Mouse (Mus musculus): ENCODE results near the gene Ppat.
"Not testable (repeated sequence)": the region's sequence is repeated elsewhere in the genome, so short reads cannot be mapped to it uniquely, and the experiment has no call there.

The Ppat gene

DNA sequence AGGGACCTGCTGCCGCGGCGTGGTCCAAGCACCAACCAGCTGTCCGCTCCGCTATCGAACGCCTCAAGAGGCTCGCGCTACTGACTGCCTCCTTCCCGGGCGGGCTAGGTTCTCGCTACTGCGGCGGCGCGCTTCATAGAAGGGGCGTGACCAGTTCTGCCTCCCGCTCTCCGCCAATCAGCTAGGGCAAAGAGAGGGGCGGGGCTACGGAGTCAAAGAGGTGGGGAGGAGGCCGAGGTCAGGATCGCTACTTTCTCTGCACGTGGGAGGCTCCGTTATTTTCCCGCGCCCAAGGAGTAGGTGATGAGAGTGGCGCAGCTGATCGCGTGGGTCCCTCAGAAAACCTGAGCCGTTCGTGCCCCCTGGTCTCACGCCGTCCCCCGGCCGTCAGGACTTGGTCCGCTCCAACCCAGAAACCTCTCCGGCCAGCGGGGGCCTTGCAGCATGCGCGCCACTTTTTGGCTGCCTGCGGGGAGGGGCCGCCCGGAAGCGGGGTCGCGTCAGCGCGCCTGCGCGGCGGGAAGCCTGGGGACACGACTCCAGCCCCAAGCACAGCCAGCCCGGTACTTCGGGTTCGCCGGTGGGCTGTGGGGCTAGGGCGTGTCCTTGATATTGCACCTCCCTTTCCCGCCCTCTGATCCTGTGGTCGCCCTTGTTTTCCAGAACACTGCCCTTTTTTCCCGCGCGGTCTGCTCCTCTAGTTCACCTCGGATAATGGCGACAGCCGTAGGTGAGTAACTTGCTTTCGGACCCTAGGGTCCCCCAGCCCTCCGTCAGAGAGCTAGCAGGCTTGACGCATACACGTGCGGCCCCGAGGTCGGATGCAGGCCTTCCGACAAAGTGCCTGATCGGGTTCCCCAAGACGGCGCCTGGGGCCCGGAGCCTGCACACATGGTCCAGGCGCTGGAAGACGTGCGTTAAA lies at the start of gene Ppat, which contains the start of gene Paics:
TSS of gene Ppat (minus strand) at position 473 of the 922 bp plus-strand sequence.
TSS of gene Paics (plus strand) at position 202 of the 922 bp plus-strand sequence.
- DNase-seq: peak; percentile 99

DNA sequence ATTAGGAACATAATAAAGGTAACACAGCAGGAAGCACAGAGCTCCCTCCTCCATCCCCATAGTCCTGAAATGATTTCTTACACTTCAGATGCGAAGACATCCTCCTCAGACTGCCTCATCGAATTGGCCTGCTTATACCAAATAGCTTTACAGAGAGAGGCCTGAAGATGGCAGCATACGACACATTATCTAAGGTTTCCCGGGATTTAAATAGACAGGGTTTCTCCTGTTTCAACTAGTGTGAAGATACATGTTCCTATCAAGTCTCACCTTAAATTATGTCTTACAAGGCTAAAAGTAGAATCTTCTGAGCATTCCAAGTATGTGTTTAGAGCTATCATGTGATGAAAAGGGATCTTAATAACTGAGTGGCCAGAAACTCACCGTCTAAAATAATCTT lies 47.0 kb upstream of the Ppat start:
- no peak for DNase-seq

DNA sequence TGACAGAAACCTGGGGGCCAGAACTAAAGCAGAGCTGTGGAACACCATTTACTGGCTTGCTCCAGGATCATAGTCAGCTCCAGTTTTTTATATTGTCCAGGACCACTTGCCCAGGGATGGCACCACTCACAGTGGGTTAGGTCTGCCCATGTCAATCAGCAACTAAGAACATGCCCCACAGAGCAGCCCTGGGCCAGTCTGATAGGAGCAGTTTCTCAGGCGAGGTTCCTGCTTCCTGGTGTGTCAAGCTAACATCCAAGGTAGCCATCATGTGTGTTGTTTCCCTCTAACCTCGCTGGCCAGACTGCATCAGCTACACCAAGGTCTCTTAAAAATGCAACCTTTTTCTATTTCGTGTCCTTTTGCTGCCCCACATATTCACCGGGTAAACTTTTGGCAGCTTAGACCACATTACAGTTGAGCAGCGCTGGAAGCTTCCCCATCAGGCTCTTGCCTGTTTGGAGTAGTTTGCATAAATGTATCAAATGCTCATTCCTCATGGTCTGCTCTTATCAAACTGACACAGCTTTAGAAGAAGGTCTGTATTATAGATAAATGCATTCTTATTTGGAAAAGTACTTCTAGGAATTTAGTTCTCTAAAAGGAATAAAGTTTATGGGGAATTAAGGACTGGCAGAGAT lies 41.9 kb upstream of the Ppat start:
- DNase-seq: no peak

DNA sequence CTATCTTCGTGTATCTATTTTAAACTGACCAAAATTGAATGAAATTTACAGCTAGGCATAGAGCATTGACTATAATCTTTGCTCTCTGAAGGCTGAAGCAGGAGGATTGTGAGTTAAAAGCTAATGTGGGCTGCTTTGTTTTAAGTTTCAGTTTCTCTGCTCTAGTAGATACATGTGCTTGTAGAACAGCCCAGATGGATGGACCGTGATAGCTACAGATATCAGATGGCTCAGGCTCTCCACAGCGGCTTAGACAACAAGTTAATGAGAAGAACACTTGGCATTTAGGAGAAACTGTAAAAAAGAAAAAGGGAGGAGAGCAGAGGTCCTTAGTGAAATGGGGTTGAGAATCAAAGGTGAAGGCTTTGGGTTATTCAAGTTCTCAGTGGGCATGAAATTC lies 39.4 kb upstream of the Ppat start:
- no peak for DNase-seq

DNA sequence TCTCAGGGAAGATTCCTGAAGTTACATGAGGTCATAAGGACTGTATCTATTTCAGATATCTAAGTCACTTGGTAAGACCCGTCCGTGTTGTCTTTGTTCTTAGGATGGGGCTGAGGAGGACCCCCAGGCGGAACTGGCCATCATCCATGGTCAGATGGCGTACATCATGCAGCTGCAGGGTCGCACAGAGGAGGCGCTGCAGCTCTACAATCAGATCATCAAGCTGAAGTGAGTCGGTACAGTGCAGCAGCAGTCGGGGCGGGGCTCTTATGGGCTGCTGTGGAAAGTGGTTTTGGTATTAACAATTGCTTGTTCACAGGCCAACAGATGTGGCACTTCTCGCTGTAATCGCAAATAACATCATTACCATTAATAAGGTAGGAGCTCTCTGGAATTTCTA lies 32.6 kb upstream of the Ppat start:
- no peak for DNase-seq

DNA sequence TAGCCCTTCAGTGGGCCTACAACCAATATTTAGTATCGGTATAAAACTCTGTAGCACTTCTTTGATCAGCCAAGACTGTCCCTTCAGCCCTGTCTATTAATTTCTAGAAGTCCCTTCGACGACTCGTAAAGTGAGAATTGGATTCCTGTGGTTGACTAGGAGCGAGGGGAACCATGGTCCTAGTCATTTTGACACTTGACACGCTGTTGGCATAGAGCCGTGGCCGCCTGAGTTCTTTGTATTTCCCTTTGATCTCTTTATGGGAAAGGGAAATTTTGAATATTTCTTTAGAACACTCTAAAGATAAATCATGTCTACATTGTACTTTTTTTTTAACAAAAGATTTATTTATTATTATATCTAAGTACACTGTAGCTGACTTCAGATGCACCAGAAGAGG lies 24.4 kb upstream of the Ppat start:
- no peak for DNase-seq

DNA sequence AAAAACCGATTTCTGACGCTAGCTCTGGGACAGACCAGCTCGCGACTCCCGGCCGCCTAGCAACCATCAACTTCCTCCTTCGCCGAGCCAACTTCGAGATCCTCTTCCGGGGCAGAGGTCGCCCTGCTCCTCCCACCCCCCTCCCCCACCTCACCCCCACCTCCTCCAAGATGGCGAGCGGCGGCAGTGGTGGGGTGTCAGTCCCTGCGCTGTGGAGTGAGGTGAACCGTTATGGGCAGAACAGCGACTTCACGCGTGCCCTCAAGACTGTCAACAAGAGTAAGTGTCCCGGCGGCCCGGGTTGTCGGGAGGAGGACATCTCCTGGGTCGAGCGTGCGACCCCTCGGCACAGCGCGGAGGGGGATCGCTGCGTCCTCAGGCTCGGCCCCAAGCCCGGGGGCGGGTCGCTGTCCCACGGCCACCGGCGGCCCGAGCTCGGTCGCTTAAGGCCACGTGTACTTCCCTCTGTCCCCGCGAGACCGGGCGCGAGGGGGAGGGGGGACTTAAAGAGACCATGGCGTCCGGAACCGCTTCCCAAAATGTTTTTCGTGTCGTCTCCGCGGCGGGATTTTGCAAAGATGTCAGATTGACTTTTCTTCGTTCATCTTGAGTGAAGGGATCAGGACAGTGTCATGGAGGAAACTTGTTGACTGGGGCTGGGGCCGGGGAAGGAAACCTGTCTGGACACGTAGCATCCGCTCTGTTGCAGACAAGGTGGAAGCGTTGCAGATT lies 23.3 kb upstream of the Ppat start, which contains the start of gene Srp72:
TSS of gene Srp72 (plus strand) at position 130 of the 732 bp plus-strand sequence.
- peak; percentile 87 for DNase-seq

DNA sequence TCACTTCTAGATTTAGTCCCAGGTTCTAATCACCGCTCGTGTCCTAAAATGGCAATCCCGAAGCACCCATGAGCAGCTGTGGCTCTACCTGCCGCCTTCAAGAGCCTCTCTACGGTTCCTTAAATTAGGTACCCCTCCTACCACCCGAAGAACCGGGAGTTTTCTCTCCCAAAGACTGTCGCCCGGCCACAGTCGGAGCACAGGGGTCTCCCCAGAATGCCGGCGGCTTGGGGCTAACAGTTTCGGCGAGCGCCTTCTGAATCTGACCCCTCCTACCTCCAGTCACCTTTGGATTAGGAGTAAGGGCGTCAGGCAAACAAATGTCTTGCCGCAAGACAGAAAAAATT lies 22.8 kb upstream of the Ppat start:
- no peak for DNase-seq

DNA sequence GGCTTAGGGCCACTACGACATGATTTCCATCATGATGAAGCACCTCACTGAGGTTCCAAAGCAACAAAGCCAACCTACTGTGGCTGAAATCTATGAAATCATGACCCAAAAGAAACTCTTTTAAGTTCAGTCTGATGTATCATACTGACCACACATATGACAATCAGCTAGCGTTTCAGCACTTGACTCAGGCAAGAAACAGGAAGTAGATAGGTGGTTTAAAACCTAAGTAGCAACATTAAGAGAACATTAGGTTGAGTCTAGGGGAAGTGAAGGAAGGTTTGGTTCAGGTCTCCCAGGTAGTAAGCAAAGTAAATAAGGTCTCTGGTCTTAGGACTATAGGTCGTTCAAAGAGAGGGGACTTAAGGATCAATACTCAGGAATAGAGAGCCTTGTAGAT lies 22.1 kb upstream of the Ppat start:
- no peak for DNase-seq

DNA sequence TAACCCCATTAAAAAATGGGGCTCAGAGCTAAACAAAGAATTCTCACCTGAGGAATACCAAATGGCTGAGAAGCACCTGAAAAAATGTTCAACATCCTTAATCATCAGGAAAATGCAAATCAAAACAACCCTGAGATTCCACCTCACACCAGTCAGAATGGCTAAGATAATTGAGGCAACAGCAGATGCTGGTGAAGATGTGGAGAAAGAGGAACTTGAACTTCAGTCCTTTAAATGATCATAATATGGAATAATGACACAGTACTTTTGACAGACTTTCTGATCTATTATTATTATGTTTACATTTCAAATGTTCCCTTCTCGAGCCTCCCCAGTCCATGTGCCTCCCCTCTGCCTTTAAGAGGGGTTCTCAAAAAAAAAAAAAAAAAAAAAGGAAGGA lies 19.7 kb upstream of the Ppat start:
- not testable (repeated sequence) for DNase-seq

DNA sequence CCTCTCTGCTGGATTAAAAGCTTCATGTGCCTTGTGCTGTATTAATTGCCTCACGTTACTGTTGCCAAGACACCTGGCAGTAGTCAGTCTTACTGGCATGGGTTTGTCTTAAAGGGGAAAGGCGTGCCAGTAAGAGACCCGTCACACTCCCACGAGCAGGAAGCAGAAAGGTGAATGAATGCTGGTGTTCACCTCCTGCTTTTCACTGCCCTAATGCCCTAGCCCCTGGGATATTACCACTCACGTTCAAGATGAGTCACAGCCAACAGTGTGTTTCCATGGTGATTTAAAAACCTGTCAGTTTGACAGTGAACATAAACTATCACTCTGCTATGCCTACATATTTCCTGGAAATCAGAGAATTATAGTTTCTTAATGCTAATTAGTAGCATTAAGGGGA lies 17.9 kb upstream of the Ppat start:
- DNase-seq: no peak

DNA sequence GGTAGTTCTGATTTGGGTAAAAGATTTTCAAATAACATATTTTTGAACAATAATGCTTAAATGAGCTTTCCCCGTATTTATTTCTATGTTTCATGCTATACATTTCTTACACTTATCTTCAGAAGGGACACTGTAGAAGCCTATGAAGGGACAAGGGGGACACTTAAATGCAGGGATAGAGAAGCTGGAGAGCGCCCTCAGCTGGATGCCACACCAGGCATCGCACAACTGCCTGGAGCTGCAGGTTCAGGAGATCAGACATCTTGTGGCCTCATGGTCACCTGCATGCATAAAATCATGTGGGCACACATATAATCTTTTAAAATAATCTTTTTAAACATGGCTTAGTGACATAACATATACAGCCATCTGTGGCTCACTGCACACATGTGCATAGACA lies 13.3 kb upstream of the Ppat start:
- DNase-seq: no peak

DNA sequence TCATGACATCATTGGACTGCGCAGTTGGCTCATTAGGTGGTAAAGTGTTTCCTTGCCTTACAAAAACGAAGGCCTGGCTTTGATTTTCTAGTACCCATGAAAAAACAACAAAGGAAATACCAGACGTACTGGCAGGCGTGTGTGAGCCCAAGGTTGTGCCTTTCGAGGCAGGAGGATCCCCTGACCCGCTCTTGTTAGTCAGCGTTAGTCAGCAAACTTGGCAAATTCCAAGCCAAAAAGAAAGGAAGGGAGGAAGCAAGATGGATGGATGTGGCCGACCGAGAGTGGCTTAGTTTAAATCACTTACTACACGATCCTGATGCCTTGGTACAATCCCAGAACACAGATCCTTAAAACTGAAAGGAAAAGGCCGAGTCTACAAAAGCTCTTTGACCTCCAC lies 11.2 kb upstream of the Ppat start:
- DNase-seq: no peak

DNA sequence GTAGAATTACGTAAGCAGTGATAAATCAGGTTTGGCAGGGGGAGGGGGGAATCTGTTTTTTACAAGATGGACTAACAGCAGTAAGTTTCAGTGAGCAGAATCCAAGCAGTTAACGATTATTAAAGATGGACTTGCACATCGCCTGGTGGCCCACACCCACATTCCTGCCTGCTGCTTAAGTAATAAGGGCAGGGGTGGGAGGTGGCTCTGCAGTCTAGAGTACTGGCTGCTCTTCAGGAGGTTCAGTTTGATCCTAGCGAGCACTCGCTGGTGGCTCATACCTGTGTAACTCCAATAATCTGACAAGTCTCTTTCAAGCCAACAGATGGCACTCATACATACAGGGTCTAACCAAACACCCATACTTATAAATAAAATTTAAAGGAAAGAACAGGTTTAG lies 8.2 kb upstream of the Ppat start:
- DNase-seq: no peak

DNA sequence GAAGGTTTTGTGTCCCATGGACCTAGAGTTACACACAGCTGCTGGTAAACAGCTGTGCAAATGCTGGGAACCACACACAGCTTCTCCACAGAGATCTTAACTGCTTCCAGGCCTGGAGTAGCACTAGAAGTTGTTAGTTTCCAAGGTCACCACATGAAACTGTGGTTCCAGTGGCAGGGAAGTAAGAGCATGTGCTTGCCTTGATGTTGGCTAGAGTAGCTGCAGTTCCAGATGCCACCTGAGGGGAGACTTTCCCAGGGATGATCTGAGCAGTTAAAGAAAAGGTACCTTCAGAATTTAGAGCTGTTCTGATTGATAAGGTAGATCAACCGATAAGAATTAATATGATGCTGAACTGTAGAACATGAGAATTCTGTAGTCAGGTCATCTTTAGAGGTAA lies 6.6 kb upstream of the Ppat start:
- DNase-seq: no peak

DNA sequence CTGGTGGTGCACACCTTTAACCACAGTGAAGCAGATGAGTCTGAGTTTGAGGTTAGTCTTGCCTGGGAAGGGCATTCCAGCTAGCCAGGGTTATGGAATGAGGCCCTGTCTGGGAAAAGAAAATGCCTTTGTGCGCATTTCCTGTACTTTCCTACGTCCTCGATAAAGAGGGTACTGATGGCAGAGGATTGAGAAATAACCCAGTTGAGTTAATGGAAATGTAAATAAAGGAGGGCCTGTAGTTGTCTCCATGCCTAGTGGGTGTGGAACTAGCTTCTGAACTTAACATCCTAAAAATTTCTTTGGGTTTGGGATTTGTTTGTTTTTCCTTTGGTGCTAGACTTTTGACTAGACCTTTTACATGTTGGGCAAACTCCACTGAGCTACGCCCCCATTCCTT lies 4.1 kb upstream of the Ppat start:
- DNase-seq: no peak

DNA sequence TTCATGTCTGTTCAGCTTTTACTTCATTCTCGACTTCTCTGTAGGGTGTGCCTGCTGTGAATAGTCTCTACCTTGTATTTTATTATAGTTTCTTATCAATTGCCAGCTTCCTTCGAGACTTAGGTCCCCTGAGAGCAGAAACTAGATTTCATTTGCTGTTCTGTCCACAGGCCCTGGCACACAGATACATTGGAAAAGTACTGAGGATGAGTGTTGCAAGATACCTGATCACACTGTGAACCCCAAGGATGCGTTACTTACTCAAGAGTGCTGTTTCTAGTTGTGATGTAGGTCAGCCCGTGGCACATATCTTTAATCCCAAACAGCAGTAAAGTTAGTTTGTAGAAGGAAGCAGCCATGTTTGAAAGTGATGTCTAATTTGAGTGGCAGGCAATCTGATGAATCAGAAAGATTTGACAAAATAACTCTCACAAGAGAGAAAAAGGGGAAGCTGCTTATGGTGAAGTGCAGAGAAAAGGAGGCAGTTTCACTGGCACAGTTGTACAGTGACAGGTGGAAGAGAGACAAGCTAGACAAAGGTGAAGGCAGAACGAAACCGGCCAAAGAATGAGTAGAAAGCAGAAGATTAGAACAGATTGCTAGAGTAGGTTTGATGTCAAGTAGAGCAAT lies 3.0 kb upstream of the Ppat start:
- DNase-seq: no peak

DNA sequence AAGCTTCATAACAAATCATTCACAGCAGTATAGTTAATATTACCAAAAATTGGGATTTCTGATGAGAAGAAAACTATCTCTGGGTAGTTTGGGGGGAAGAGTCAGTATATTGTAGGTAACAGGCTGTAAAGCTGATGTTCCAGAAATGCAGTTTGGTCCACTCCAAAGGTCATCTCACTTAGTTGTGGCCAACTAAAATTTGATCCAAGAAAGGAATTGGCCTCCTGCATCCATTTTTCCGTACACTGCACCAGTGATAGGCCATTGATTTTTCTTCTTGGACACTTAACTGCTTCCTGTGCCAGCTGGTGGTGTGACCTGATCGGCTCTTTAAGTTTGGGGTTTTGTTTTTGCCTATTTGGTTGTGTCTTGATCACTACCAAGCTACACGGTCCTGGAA lies 2.4 kb upstream of the Ppat start:
- no peak for DNase-seq

DNA sequence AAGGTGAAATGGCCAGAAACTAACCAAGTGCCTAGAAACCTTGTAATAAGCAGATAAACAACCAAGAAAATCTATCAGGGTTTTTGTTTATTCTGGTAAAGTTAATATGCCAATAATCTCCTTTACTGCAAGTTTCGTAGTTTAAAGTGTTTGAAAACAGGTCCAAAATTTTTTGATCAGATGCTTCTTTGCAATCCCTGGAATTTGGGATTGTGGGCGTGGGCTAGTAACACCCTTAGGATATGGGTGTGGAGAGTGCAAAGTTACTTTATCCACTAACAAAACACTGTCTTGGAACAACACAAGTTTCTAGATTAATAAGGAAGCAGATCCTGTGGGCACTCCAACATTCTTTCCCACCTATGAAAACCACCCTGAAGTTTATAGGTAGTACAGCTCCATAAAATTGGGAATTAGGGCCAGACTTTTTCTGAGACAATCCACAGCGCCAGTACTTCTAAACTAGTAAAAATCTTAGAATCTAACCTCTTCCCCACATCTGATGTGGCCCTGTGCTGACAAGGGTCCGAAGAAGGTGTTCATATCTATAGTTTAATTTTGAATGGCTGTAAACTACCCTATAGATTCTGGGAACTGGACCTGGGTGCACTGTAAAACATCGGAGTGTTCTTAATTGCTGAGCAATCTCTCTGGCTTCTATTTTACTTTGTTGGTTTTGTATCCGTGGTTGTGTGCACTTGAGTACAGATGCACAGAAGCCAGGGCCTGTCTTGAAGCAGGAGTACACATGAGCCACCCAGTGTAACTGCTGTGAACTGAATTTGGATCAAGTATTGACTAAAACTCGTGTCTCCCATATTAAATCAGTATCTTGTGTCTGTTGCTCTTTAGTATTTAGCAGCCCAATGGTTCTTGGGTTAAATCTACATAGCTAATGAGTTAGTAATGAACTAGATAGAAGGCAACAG lies 998 bp upstream of the Ppat start:
- no peak for DNase-seq

DNA sequence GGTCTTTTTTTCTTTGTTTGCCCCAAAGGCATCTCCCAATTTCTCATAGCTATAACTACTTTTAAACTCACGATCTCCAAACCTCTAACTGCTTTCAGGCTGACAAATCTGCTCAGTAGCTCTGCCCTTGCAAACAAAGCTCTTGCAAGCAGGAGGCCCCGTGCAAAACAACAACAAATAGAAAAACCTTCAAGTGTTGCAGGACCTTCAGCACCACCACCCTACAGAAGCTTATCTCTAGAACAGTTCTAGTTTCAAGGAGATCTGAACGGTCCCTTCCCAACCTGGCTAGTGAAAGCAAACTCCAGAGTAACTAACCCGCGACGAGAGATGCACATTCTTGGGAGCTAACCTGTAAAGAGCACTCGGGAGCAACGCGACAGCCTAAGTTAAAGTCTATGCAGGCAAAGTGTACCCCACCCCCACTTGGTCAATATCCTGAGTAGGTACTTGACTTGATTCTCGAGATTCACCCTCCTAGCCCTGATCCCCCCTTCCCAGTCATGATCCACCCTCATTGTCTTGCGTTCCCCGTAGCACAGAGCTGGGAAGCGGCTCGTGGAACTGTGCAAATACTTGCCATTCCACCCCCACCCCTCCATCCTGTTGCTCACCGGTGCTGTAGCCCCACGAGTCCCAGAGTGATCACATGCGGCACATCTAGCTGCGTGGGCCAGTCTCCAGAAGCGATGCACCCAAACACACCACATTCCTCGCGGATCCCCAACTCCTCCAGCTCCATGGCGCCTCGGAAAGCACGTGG lies 854 bp downstream of the Ppat start:
- DNase-seq: no peak

DNA sequence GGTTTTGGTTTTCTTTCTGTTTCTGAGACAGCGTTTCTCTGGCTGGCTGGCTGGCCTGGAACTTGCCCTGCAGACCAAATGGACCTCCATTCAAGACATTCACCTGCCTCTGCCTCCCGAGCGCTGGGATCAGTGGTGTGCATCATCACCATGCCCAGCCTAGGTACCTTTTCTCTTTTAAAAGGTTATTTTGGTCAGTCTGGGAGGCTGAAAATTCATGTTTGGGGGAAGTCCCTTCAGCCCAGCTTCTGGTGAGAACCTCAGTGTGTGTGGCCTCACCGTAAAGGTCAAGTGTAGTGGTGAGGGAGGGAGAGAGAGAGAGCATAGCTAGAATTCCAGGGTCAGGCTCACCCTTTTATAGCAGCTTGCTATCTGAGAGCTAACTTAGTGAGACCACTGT lies 3.6 kb downstream of the Ppat start:
- no peak for DNase-seq
